Mouse (Mus musculus) limb, embryonic 13.5 days (tissue): Measurements from ENCODE around the gene Ipo7. TPM values are rescaled to one million over a fixed set of nuclear protein-coding genes. Genes with fewer than 3 reads are reported as not detected.
"Not testable (repeated sequence)": the region's sequence is repeated elsewhere in the genome, so short reads cannot be mapped to it uniquely, and the experiment has no call there.

ENCODE experiments used
- ATAC-seq: fragments of 200-750 bp; cut with Nextera tagmentation; 2 replicates; pipeline ENCODE4 v1.8.0; 2017; ENCODE audit warnings: low read depth, moderate number of reproducible peaks, moderate TSS enrichment; ENCODE audit not compliant: low FRiP score
- H3K27ac ChIP-seq: fragments of 300-500 bp; sonication (generic); 2 replicates; pipeline ENCODE4 v1.5.1; 2015; ENCODE audit warnings: inconsistent platforms, mild to moderate bottlenecking, moderate library complexity
- H3K27me3 ChIP-seq: fragments of 300-500 bp; sonication (generic); 2 replicates; pipeline ENCODE4 v1.6.1; 2015; ENCODE audit warnings: mild to moderate bottlenecking, inconsistent platforms
- H3K36me3 ChIP-seq: fragments of 300-500 bp; sonication (generic); 2 replicates; pipeline ENCODE4 v1.6.1; 2015; ENCODE audit warnings: inconsistent platforms, mild to moderate bottlenecking, moderate library complexity
- H3K4me1 ChIP-seq: fragments of 300-500 bp; sonication (generic); 2 replicates; pipeline ENCODE4 v1.6.1; 2015; ENCODE audit warnings: inconsistent platforms
- H3K4me2 ChIP-seq: fragments of 300-500 bp; sonication (generic); replicated peaks from 2 replicates; pipeline ENCODE4 v1.6.1; 2015; ENCODE audit warnings: inconsistent platforms, mild to moderate bottlenecking, moderate library complexity
- H3K4me3 ChIP-seq: fragments of 300-500 bp; sonication (generic); 2 replicates; pipeline ENCODE4 v1.5.1; 2015; ENCODE audit warnings: moderate library complexity, mild to moderate bottlenecking, inconsistent platforms
- H3K9ac ChIP-seq: fragments of 300-500 bp; sonication (generic); 2 replicates; pipeline ENCODE4 v1.6.1; 2015; ENCODE audit warnings: mild to moderate bottlenecking, inconsistent platforms
- H3K9me3 ChIP-seq: fragments of 300-500 bp; sonication (generic); 2 replicates; pipeline ENCODE4 v1.6.1; 2016; ENCODE audit warnings: inconsistent platforms
- WGBS: fragments of 180-500 bp; shearing (Covaris S2); methylation state at CpG from one replicate; pipeline ENCODE4 v1.1.7; 2015; 5-methylcytosine and 5-hydroxymethylcytosine counted together
- polyA plus RNA-seq: library from polyadenylated mRNA; unstranded; fragments of >200 nt; fragmentation: Nextera tagmentation; extraction: Ambion mirVana; gene quantifications from 2 replicates; pipeline ENCODE4 v1.2.1, GENCODE M21; 2015

Gene Ipo7
- polyA plus RNA-seq, 1 experiment from 2014 or later = 45.5 TPM

GRCm38 (mm10) chr7:110028826-110029225 lies 10.8 kb downstream of the Ipo7 start:
- Histone ChIP-seq H3K9me3 (no peaks in the 10 kb centered on the region), H3K4me1 (no peaks in the 10 kb centered on the region), H3K27me3 (no peaks in the 10 kb centered on the region), H3K9ac (no peak overlapping the region), H3K27ac (no peak overlapping the region), H3K36me3 (peaks cover 65% of the 10 kb centered on the region), H3K4me2 (no peak overlapping the region), H3K4me3 (no peak overlapping the region)
- 53% methylated on average over 1 of the region's 1 CpGs for WGBS
- ATAC-seq = no peak

GRCm38 (mm10) chr7:110030342-110030741 lies 12.3 kb downstream of the Ipo7 start:
- Histone ChIP-seq H3K4me1 (no peaks in the 10 kb centered on the region), H3K4me2 (no peak overlapping the region), H3K36me3 (peaks cover 66% of the 10 kb centered on the region), H3K27me3 (no peaks in the 10 kb centered on the region), H3K4me3 (no peak overlapping the region), H3K27ac (no peak overlapping the region), H3K9me3 (no peaks in the 10 kb centered on the region), H3K9ac (no peak overlapping the region)
- WGBS = 84% methylated on average over 3 of the region's 3 CpGs
- no peak for ATAC-seq

- H3K4me1 ChIP-seq = peaks cover 13% of the 10 kb centered on the region; the same call in 1 of the 2 replicates
- 93% methylated on average over 2 of the region's 2 CpGs for WGBS
- H3K27me3 ChIP-seq = not testable (repeated sequence)
Measured at GRCm38 (mm10) chr7:110057723-110058122, 39.6 kb downstream of the Ipo7 start.

GRCm38 (mm10) chr7:110059092-110059785 lies 41.2 kb downstream of the Ipo7 start:
- Histone ChIP-seq H3K4me3 (0 out of 2 replicates have a peak overlapping the region, but pooled peaks have one; percentile 81), H3K36me3 (peaks cover 37% of the 10 kb centered on the region), H3K27ac (no peak overlapping the region), H3K4me2 (no peak overlapping the region), H3K9ac (no peak overlapping the region), H3K27me3 (no peaks in the 10 kb centered on the region), H3K9me3 (no peaks in the 10 kb centered on the region), H3K4me1 (peaks cover 20% of the 10 kb centered on the region; the same call in 1 of the 2 replicates)
- no peak for ATAC-seq
- WGBS = 87% methylated on average over 12 of the region's 12 CpGs

More at GRCm38 (mm10) chr7:110057723-110058122, 39.6 kb downstream of the Ipo7 start:
- Histone ChIP-seq H3K36me3 (peaks cover 47% of the 10 kb centered on the region), H3K27ac (peak overlapping the region; percentile 28; the same call in 1 of the 2 replicates)
- not testable (repeated sequence) for H3K9me3 ChIP-seq, ATAC-seq, H3K9ac ChIP-seq, H3K4me3 ChIP-seq, H3K4me2 ChIP-seq

- peak overlapping the region; percentile 98 for H3K9ac ChIP-seq
- ATAC-seq = no peak
- H3K4me2 ChIP-seq = peak overlapping the region; percentile 69
- peaks cover 21% of the 10 kb centered on the region; the same call in 1 of the 2 replicates for H3K4me1 ChIP-seq
- H3K9me3 ChIP-seq = no peaks in the 10 kb centered on the region
- peaks cover 29% of the 10 kb centered on the region for H3K36me3 ChIP-seq
- H3K4me3 ChIP-seq = peak overlapping the region; percentile 81
- peak overlapping the region; percentile 99 for H3K27ac ChIP-seq
- H3K27me3 ChIP-seq = no peaks in the 10 kb centered on the region
- 17% methylated on average over 5 of the region's 5 CpGs for WGBS
Measured at GRCm38 (mm10) chr7:110060106-110060668, 42.1 kb downstream of the Ipo7 start.

- Histone ChIP-seq H3K9ac (peak overlapping the region; percentile 98), H3K36me3 (peaks cover 26% of the 10 kb centered on the region), H3K4me2 (peak overlapping the region; percentile 69), H3K27me3 (no peaks in the 10 kb centered on the region), H3K9me3 (no peaks in the 10 kb centered on the region), H3K27ac (peak overlapping the region; percentile 99), H3K4me1 (peaks cover 26% of the 10 kb centered on the region; the same call in 1 of the 2 replicates), H3K4me3 (peak overlapping the region; percentile 81)
- peak; percentile 21 for ATAC-seq
- WGBS = under 1% methylated on average over 25 of the region's 26 CpGs
Measured at GRCm38 (mm10) chr7:110060669-110061198, 42.7 kb downstream of the Ipo7 start.

- Histone ChIP-seq H3K4me2 (peak within 1 kb of the TSS; percentile 69), H3K4me3 (peak within 1 kb of the TSS; percentile 81), H3K9me3 (no peaks in the 10 kb centered on the region), H3K36me3 (peaks cover 22% of the 10 kb centered on the region), H3K27ac (peak within 1 kb of the TSS; percentile 100), H3K9ac (peak within 1 kb of the TSS; percentile 98), H3K4me1 (peaks cover 26% of the 10 kb centered on the region; the same call in 1 of the 2 replicates), H3K27me3 (no peaks in the 10 kb centered on the region)
- ATAC-seq = peak; percentile 98
- under 1% methylated on average over 34 of the region's 34 CpGs for WGBS
Measured at GRCm38 (mm10) chr7:110061199-110061751, 43.2 kb downstream of the Ipo7 start, which contains the start of gene Zfp143. Gene Zfp143, plus strand, starts transcription at chr7:110061217.

GRCm38 (mm10) chr7:110061752-110062273 lies 43.7 kb downstream of the Ipo7 start:
- H3K27me3 ChIP-seq = no peaks in the 10 kb centered on the region
- peak overlapping the region; percentile 70 for H3K4me3 ChIP-seq
- H3K4me1 ChIP-seq = peaks cover 26% of the 10 kb centered on the region; the same call in 1 of the 2 replicates
- peak overlapping the region; percentile 100 for H3K27ac ChIP-seq
- H3K4me2 ChIP-seq = peak overlapping the region; percentile 64
- WGBS = under 1% methylated on average over 44 of the region's 48 CpGs
- peaks cover 24% of the 10 kb centered on the region for H3K36me3 ChIP-seq
- ATAC-seq = peak; percentile 58; the same call in 1 of the 2 replicates
- H3K9ac ChIP-seq = peak overlapping the region; percentile 94
- H3K9me3 ChIP-seq = no peaks in the 10 kb centered on the region

- no peaks in the 10 kb centered on the region for H3K9me3 ChIP-seq
- H3K27me3 ChIP-seq = no peaks in the 10 kb centered on the region
- H3K4me2 ChIP-seq = no peak overlapping the region
- H3K36me3 ChIP-seq = peaks cover 26% of the 10 kb centered on the region
- H3K9ac ChIP-seq = no peak overlapping the region
- no peak for ATAC-seq
- H3K27ac ChIP-seq = no peak overlapping the region
- 97% methylated on average over 9 of the region's 9 CpGs for WGBS
- no peak overlapping the region for H3K4me3 ChIP-seq
- H3K4me1 ChIP-seq = peaks cover 26% of the 10 kb centered on the region; the same call in 1 of the 2 replicates
Measured at GRCm38 (mm10) chr7:110063731-110064130, 45.7 kb downstream of the Ipo7 start.

- H3K36me3 ChIP-seq = peaks cover 61% of the 10 kb centered on the region
Measured at GRCm38 (mm10) chr7:110069070-110069469, 51.0 kb downstream of the Ipo7 start.

GRCm38 (mm10) chr7:110078168-110078567 lies 60.1 kb downstream of the Ipo7 start:
- Histone ChIP-seq H3K4me1 (no peaks in the 10 kb centered on the region), H3K9me3 (no peaks in the 10 kb centered on the region), H3K27me3 (no peaks in the 10 kb centered on the region), H3K9ac (0 out of 2 replicates have a peak overlapping the region, but pooled peaks have one; percentile 13), H3K4me3 (no peak overlapping the region), H3K27ac (no peak overlapping the region), H3K4me2 (no peak overlapping the region), H3K36me3 (peaks cover 94% of the 10 kb centered on the region)
- ATAC-seq = no peak
- WGBS = 89% methylated on average over 5 of the region's 5 CpGs

More at GRCm38 (mm10) chr7:110069070-110069469, 51.0 kb downstream of the Ipo7 start:
- Histone ChIP-seq H3K4me1 (0 out of 2 replicates have a peak, but pooled peaks cover 7% of the 10 kb centered on the region), H3K27me3 (no peaks in the 10 kb centered on the region), H3K9ac (no peak overlapping the region), H3K9me3 (no peaks in the 10 kb centered on the region), H3K4me2 (no peak overlapping the region), H3K27ac (no peak overlapping the region), H3K4me3 (no peak overlapping the region)
- ATAC-seq = no peak
- 90% methylated on average over 2 of the region's 2 CpGs for WGBS
